10 mouse cellular contexts compared by ENCODE assay signal in the genomic region with DNA sequence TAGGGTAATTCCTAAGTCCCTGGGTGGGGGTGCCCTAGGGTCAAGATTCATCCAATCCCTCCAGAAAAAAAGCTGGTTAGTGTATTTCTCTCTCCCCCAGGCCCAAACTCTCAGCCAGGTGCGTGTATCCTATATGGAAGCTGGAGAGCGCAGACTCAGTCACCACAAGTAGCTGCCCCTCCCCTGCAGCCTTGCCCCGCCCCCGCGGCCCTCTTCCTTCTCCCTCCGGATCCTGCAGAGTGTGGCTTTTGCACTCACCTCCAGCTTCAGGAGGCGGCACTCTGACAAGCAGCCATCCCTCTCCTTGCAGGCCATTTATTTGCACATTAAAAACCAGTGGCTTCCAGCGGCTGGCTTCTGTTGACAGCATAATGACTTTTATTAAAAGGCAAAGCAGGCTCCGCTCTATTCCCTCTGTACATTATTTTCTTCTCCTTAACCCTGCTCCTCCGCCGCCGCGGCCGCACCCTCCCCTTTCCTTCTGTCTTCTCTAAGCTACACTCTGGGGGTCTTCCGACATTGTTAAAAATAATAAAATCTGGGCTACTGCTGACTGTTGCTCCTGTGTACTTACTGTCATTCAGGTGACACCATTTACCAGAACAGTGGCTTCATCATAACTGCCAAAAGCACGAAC. TPM values are rescaled to one million over a fixed set of nuclear protein-coding genes. Genes with fewer than 3 reads are reported as not detected.
DNase-seq lines count a peak whose midpoint lies in the region; ATAC-seq lines count a peak whose summit lies in the region.
"Had no signal": no experiment of that assay in that cellular context is flagged by ENCODE, and none has a peak within 500 bp of the region (broad histone marks: within the 10 kb centered on the region; RNA-seq: fewer than 3 reads in every experiment).

No protein-coding gene starts in this region.

- no peak overlapping the region for H3K9ac ChIP-seq in heart, embryonic 15.5 days
- 0 out of 2 replicates have a peak overlapping the region, but pooled peaks have one; percentile 2 for H3K9ac ChIP-seq in neural tube, embryonic 15.5 days (replicated peaks)

- 0 out of 2 replicates have a peak, but pooled peaks have one; percentile 31 for ATAC-seq in heart, embryonic 15.5 days (replicated peaks; ENCODE audit: insufficient number of reproducible peaks, insufficient read depth, low FRiP score, low read depth)
- ATAC-seq in neural tube, embryonic 15.5 days (ENCODE audit: low FRiP score): peak; percentile 70; the same call in 1 of the 2 replicates

- no peak for DNase-seq in heart, adult 8-10 months (ENCODE audit: low spot score)
- DNase-seq in hindbrain, embryonic 10.5 days (ENCODE audit: low spot score): peak; percentile 34
- DNase-seq in limb, embryonic 10.5 days (ENCODE audit: low spot score): peak; percentile 61
- DNase-seq in frontal cortex, postnatal 25 days (ENCODE audit: low spot score in 2 of 2): no peak
- no peak for DNase-seq in right cerebral cortex, postnatal 14 days
- no peak for DNase-seq in gastrocnemius, postnatal 14 days
- DNase-seq: liver had no signal

- H3K27me3 ChIP-seq in heart, embryonic 15.5 days: peaks cover 51% of the 10 kb centered on the region
- H3K27me3 ChIP-seq in hindbrain, embryonic 10.5 days (ENCODE audit: insufficient read depth, poor library complexity, severe bottlenecking): peaks cover 68% of the 10 kb centered on the region
- H3K27me3 ChIP-seq in limb, embryonic 10.5 days (ENCODE audit: low read depth, poor library complexity, severe bottlenecking): peaks cover 73% of the 10 kb centered on the region
- H3K27me3 ChIP-seq in neural tube, embryonic 15.5 days (replicated peaks): peaks cover 48% of the 10 kb centered on the region

- H3K9me3 ChIP-seq in heart, embryonic 15.5 days (replicated peaks): no peaks in the 10 kb centered on the region
- H3K9me3 ChIP-seq in hindbrain, embryonic 10.5 days: no peaks in the 10 kb centered on the region
- H3K9me3 ChIP-seq in limb, embryonic 10.5 days (replicated peaks): no peaks in the 10 kb centered on the region
- H3K9me3 ChIP-seq in neural tube, embryonic 15.5 days (replicated peaks): no peaks in the 10 kb centered on the region

- intact Hi-C loops in gastrocnemius, postnatal 14 days (cut with DNase I; ENCODE audit: low total_unique reads): no loop called here

- peak overlapping the region; percentile 40 for H3K4me2 ChIP-seq in heart, embryonic 15.5 days
- peak overlapping the region; percentile 44 for H3K4me2 ChIP-seq in neural tube, embryonic 15.5 days

- H3K4me3 ChIP-seq in heart, embryonic 15.5 days: peak overlapping the region; percentile 13
- peak overlapping the region; percentile 27 for H3K4me3 ChIP-seq in hindbrain, embryonic 10.5 days
- peak overlapping the region; percentile 27; the same call in 1 of the 2 replicates for H3K4me3 ChIP-seq in limb, embryonic 10.5 days
- peak overlapping the region; percentile 15; the same call in 1 of the 2 replicates for H3K4me3 ChIP-seq in neural tube, embryonic 15.5 days (replicated peaks)

- no peak overlapping the region for H3K27ac ChIP-seq in heart, embryonic 15.5 days
- no peak overlapping the region for H3K27ac ChIP-seq in hindbrain, embryonic 10.5 days
- H3K27ac ChIP-seq in limb, embryonic 10.5 days: no peak overlapping the region
- no peak overlapping the region for H3K27ac ChIP-seq in neural tube, embryonic 15.5 days (replicated peaks)

- 0 out of 2 replicates have a peak, but pooled peaks cover 3% of the 10 kb centered on the region for H3K4me1 ChIP-seq in heart, embryonic 15.5 days (replicated peaks)
- peaks cover 9% of the 10 kb centered on the region for H3K4me1 ChIP-seq in hindbrain, embryonic 10.5 days (replicated peaks)
- H3K4me1 ChIP-seq in limb, embryonic 10.5 days: peaks cover 8% of the 10 kb centered on the region
- peaks cover 9% of the 10 kb centered on the region for H3K4me1 ChIP-seq in neural tube, embryonic 15.5 days

- H3K36me3 ChIP-seq in heart, embryonic 15.5 days: no peaks in the 10 kb centered on the region
- H3K36me3 ChIP-seq in hindbrain, embryonic 10.5 days: no peaks in the 10 kb centered on the region
- no peaks in the 10 kb centered on the region for H3K36me3 ChIP-seq in limb, embryonic 10.5 days
- no peaks in the 10 kb centered on the region for H3K36me3 ChIP-seq in neural tube, embryonic 15.5 days
- H3K36me3 ChIP-seq: G1E had no signal

- WGBS in heart, embryonic 15.5 days: 5% methylated on average over 16 of the region's 16 CpGs
- WGBS in hindbrain, embryonic 10.5 days: 2% methylated on average over 16 of the region's 16 CpGs
- 2% methylated on average over 16 of the region's 16 CpGs for WGBS in limb, embryonic 10.5 days
- 4% methylated on average over 16 of the region's 16 CpGs for WGBS in neural tube, embryonic 15.5 days

RNA-seq across cellular contexts. Expression of gene Rasgrf1, which starts 41.5 kb away (rescaled TPM):
- polyA plus RNA-seq in heart, embryonic 15.5 days (2015; fragmentation: Nextera tagmentation; extraction: Ambion mirVana): 0.11 and 0.19 TPM in 2 replicates
- total RNA-seq in heart, adult 8-10 months (2022): under 1 TPM; 0.11 to 0.31 (median 0.16) TPM
- 0.12 and 0.13 TPM in 2 replicates for polyA plus RNA-seq in hindbrain, embryonic 10.5 days (2016; fragmentation: Nextera tagmentation; extraction: Ambion mirVana)
- polyA plus RNA-seq in limb, embryonic 10.5 days (2016; fragmentation: Nextera tagmentation; extraction: Ambion mirVana): 0.16 TPM in 1 of 2 replicates, not detected in the other
- polyA plus RNA-seq in neural tube, embryonic 15.5 days (2015; fragmentation: Nextera tagmentation; extraction: Ambion mirVana): 17.3 and 17.6 TPM in 2 replicates
- total RNA-seq in gastrocnemius, postnatal 14 days (2021): under 1 TPM; 0.04 to 0.11 TPM
- polyA plus RNA-seq: G1E had no signal

Comparison
In these comparisons a context has a peak if more than half of its experiments do, and no peak if none do; other contexts are left out.
1. DNase-seq: peak in hindbrain, embryonic 10.5 days (single experiment) and limb, embryonic 10.5 days (single experiment); none in heart, adult 8-10 months (single experiment), frontal cortex, postnatal 25 days (0 of 2), right cerebral cortex, postnatal 14 days (single experiment) and gastrocnemius, postnatal 14 days (single experiment).
2. RNA of gene Rasgrf1, which starts 41.5 kb away (polyA plus RNA-seq): 17.3 to 17.6 TPM in neural tube, embryonic 15.5 days; 0.16 TPM in limb, embryonic 10.5 days, 0.12 to 0.13 TPM in hindbrain, embryonic 10.5 days and 0.11 to 0.19 TPM in heart, embryonic 15.5 days; every median in the first group is over 10 times any median in the second.
3. Peak in every context shown above with its lines, with median percentiles within 50 percentile points of each other: H3K4me3 ChIP-seq.